Mouse (Mus musculus): ENCODE results near the gene Ints11.

DNA sequence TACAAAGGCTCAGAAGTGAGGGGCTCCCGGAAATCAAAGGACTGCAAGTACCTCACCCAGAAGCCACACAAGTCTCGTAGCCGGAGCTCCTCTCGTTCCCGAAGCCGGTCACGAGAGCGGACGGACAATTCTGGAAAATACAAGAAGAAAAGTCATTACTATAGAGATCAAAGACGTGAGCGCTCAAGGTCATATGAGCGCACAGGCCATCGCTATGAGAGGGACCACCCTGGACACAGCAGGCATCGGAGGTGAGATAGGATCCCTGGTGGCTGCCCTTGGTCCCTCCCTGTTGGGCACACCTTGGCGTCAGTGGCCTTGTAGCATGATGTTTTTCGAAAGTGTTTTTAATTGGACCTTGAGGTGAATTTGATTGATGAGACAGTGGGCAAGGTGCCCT lies 45.9 kb upstream of the Ints11 start:
- TF ChIP-seq CTCF (IDR thresholded peaks at IDR 0.05; ENCODE audit: control insufficient read depth, insufficient read depth, insufficient read length) (no peak), MYOD1 (IDR thresholded peaks at IDR 0.05; ENCODE audit: control insufficient read depth, insufficient read length, low read depth) (no peak), MYOG (IDR thresholded peaks at IDR 0.05; ENCODE audit: control insufficient read depth, extremely low read depth, insufficient read length) (no peak), USF1 (IDR thresholded peaks at IDR 0.05; ENCODE audit: low read depth) (no peak), MAX (IDR thresholded peaks at IDR 0.05) (no peak), FOSL1 (IDR thresholded peaks at IDR 0.05; ENCODE audit: insufficient read depth, low read length, poor library complexity, severe bottlenecking) (no peak), CEBPB (IDR thresholded peaks at IDR 0.05; ENCODE audit: low read depth) (no peak)
